Mouse (Mus musculus) kidney, embryonic 15.5 days (tissue): Measurements from ENCODE around the gene Pde4b. TPM values are rescaled to one million over a fixed set of nuclear protein-coding genes. Genes with fewer than 3 reads are reported as not detected.

Source experiments
- ATAC-seq: fragments of 200-750 bp; cut with Nextera tagmentation; replicated peaks from 2 replicates; pipeline ENCODE4 v1.8.0; 2017; ENCODE audit warnings: moderate TSS enrichment; ENCODE audit not compliant: low FRiP score
- H3K27ac ChIP-seq: fragments of 300-500 bp; sonication (generic); 2 replicates; pipeline ENCODE4 v1.5.1; 2015; ENCODE audit warnings: mild to moderate bottlenecking, inconsistent platforms
- H3K27me3 ChIP-seq: fragments of 300-500 bp; sonication (generic); 2 replicates; pipeline ENCODE4 v1.6.1; 2015; ENCODE audit warnings: inconsistent platforms
- H3K36me3 ChIP-seq: fragments of 300-500 bp; sonication (generic); 2 replicates; pipeline ENCODE4 v1.6.1; 2015; ENCODE audit warnings: inconsistent platforms
- H3K4me1 ChIP-seq: fragments of 300-500 bp; sonication (generic); 2 replicates; pipeline ENCODE4 v1.6.1; 2015; ENCODE audit warnings: inconsistent platforms
- H3K4me2 ChIP-seq: fragments of 300-500 bp; sonication (generic); 2 replicates; pipeline ENCODE4 v1.6.1; 2015; ENCODE audit warnings: moderate library complexity, mild to moderate bottlenecking, inconsistent platforms
- H3K4me3 ChIP-seq: fragments of 300-500 bp; sonication (generic); replicated peaks from 2 replicates; pipeline ENCODE4 v1.5.1; 2015; ENCODE audit warnings: mild to moderate bottlenecking, inconsistent platforms
- H3K9ac ChIP-seq: fragments of 300-500 bp; sonication (generic); 2 replicates; pipeline ENCODE4 v1.6.1; 2015; ENCODE audit warnings: mild to moderate bottlenecking, inconsistent platforms
- H3K9me3 ChIP-seq: fragments of 300-500 bp; sonication (generic); replicated peaks from 2 replicates; pipeline ENCODE4 v1.6.1; 2016; ENCODE audit warnings: inconsistent platforms
- WGBS: fragments of 180-500 bp; shearing (Covaris S2); methylation state at CpG from one replicate; pipeline ENCODE4 v1.1.7; 2015; ENCODE audit warnings: mixed read lengths; 5-methylcytosine and 5-hydroxymethylcytosine counted together
- polyA plus RNA-seq: library from polyadenylated mRNA; unstranded; fragments of >200 nt; fragmentation: Nextera tagmentation; extraction: Ambion mirVana; gene quantifications from 2 replicates; pipeline ENCODE4 v1.2.1, GENCODE M21; 2015

Pde4b gene
- polyA plus RNA-seq, 1 experiment from 2014 or later, result 13.6 TPM

GRCm38 (mm10) chr4:102197707-102198106 lies 110.4 kb downstream of the Pde4b start:
- WGBS, result 93% methylated on average over 5 of the region's 5 CpGs
- H3K9ac ChIP-seq, result no peak overlapping the region

GRCm38 (mm10) chr4:102209773-102210172 lies 122.4 kb downstream of the Pde4b start:
- H3K9ac ChIP-seq, result no peak overlapping the region
- H3K4me3 ChIP-seq, result no peak overlapping the region
- no peak overlapping the region for H3K4me2 ChIP-seq
- no peaks in the 10 kb centered on the region for H3K9me3 ChIP-seq
- H3K36me3 ChIP-seq, result no peaks in the 10 kb centered on the region
- no peak for ATAC-seq
- H3K4me1 ChIP-seq, result no peaks in the 10 kb centered on the region
- no peak overlapping the region for H3K27ac ChIP-seq
- no peaks in the 10 kb centered on the region for H3K27me3 ChIP-seq
- whole genome bisulfite sequencing, result 73% methylated on average over 2 of the region's 2 CpGs

More at GRCm38 (mm10) chr4:102197707-102198106, 110.4 kb downstream of the Pde4b start:
- no peaks in the 10 kb centered on the region for H3K4me1 ChIP-seq
- H3K4me3 ChIP-seq, result no peak overlapping the region
- no peak for ATAC-seq
- no peak overlapping the region for H3K4me2 ChIP-seq
- no peak overlapping the region for H3K27ac ChIP-seq
- H3K9me3 ChIP-seq, result no peaks in the 10 kb centered on the region
- H3K36me3 ChIP-seq, result no peaks in the 10 kb centered on the region
- no peaks in the 10 kb centered on the region for H3K27me3 ChIP-seq

GRCm38 (mm10) chr4:102226700-102227099 lies 139.4 kb downstream of the Pde4b start:
- H3K9ac ChIP-seq, result no peak overlapping the region
- H3K4me3 ChIP-seq, result no peak overlapping the region
- H3K36me3 ChIP-seq, result no peaks in the 10 kb centered on the region
- no peak overlapping the region for H3K27ac ChIP-seq
- no peaks in the 10 kb centered on the region for H3K4me1 ChIP-seq
- ATAC-seq, result no peak
- H3K27me3 ChIP-seq, result no peaks in the 10 kb centered on the region
- H3K4me2 ChIP-seq, result no peak overlapping the region
- no peaks in the 10 kb centered on the region for H3K9me3 ChIP-seq

GRCm38 (mm10) chr4:102228953-102229586 lies 141.7 kb downstream of the Pde4b start:
- WGBS, result 56% methylated on average over 7 of the region's 7 CpGs
- no peak overlapping the region for H3K4me2 ChIP-seq
- no peaks in the 10 kb centered on the region for H3K4me1 ChIP-seq
- H3K9me3 ChIP-seq, result no peaks in the 10 kb centered on the region
- no peak for ATAC-seq
- H3K36me3 ChIP-seq, result no peaks in the 10 kb centered on the region
- H3K27me3 ChIP-seq, result no peaks in the 10 kb centered on the region
- H3K27ac ChIP-seq, result no peak overlapping the region
- no peak overlapping the region for H3K9ac ChIP-seq
- no peak overlapping the region for H3K4me3 ChIP-seq

GRCm38 (mm10) chr4:102230898-102231297 lies 143.6 kb downstream of the Pde4b start:
- Histone ChIP-seq H3K4me3 (no peak overlapping the region), H3K27ac (no peak overlapping the region), H3K4me1 (no peaks in the 10 kb centered on the region), H3K27me3 (no peaks in the 10 kb centered on the region), H3K36me3 (no peaks in the 10 kb centered on the region), H3K4me2 (no peak overlapping the region), H3K9me3 (no peaks in the 10 kb centered on the region), H3K9ac (no peak overlapping the region)
- WGBS, result 81% methylated on average over 1 of the region's 1 CpGs
- ATAC-seq, result no peak

GRCm38 (mm10) chr4:102233633-102234032 lies 146.3 kb downstream of the Pde4b start:
- Histone ChIP-seq H3K9me3 (no peaks in the 10 kb centered on the region), H3K4me1 (no peaks in the 10 kb centered on the region), H3K4me2 (no peak overlapping the region), H3K27me3 (no peaks in the 10 kb centered on the region), H3K36me3 (no peaks in the 10 kb centered on the region), H3K27ac (no peak overlapping the region), H3K4me3 (no peak overlapping the region), H3K9ac (no peak overlapping the region)
- ATAC-seq, result no peak
- 69% methylated on average over 1 of the region's 1 CpGs for WGBS

- Histone ChIP-seq H3K27me3 (no peaks in the 10 kb centered on the region), H3K9me3 (no peaks in the 10 kb centered on the region), H3K4me2 (no peak overlapping the region), H3K4me3 (no peak overlapping the region), H3K36me3 (no peaks in the 10 kb centered on the region), H3K9ac (no peak overlapping the region), H3K27ac (no peak overlapping the region), H3K4me1 (no peaks in the 10 kb centered on the region)
- WGBS, result 56% methylated on average over 2 of the region's 2 CpGs
- no peak for ATAC-seq
Observed at GRCm38 (mm10) chr4:102235151-102235550, 147.8 kb downstream of the Pde4b start.

- Histone ChIP-seq H3K4me3 (no peak overlapping the region), H3K9ac (no peak overlapping the region), H3K27me3 (no peaks in the 10 kb centered on the region), H3K9me3 (no peaks in the 10 kb centered on the region), H3K27ac (no peak overlapping the region), H3K4me2 (no peak overlapping the region), H3K4me1 (no peaks in the 10 kb centered on the region), H3K36me3 (no peaks in the 10 kb centered on the region)
- 69% methylated on average over 2 of the region's 2 CpGs for WGBS
- no peak for ATAC-seq
Observed at GRCm38 (mm10) chr4:102239102-102239501, 151.8 kb downstream of the Pde4b start.

- H3K36me3 ChIP-seq, result no peaks in the 10 kb centered on the region
- no peak overlapping the region for H3K4me2 ChIP-seq
- H3K9ac ChIP-seq, result no peak overlapping the region
- no peaks in the 10 kb centered on the region for H3K4me1 ChIP-seq
- no peaks in the 10 kb centered on the region for H3K9me3 ChIP-seq
- H3K4me3 ChIP-seq, result no peak overlapping the region
- no peaks in the 10 kb centered on the region for H3K27me3 ChIP-seq
- H3K27ac ChIP-seq, result no peak overlapping the region
- 66% methylated on average over 12 of the region's 12 CpGs for WGBS
- ATAC-seq, result no peak
Observed at GRCm38 (mm10) chr4:102239657-102240390, 152.5 kb downstream of the Pde4b start.

GRCm38 (mm10) chr4:102240754-102241427 lies 153.5 kb downstream of the Pde4b start:
- WGBS, result 61% methylated on average over 8 of the region's 8 CpGs
- Histone ChIP-seq H3K4me2 (no peak overlapping the region), H3K36me3 (no peaks in the 10 kb centered on the region), H3K9me3 (no peaks in the 10 kb centered on the region), H3K9ac (no peak overlapping the region), H3K4me1 (no peaks in the 10 kb centered on the region), H3K27me3 (no peaks in the 10 kb centered on the region), H3K4me3 (no peak overlapping the region), H3K27ac (no peak overlapping the region)
- no peak for ATAC-seq

- Histone ChIP-seq H3K4me2 (peak overlapping the region; percentile 54), H3K9me3 (no peaks in the 10 kb centered on the region), H3K9ac (no peak overlapping the region), H3K27ac (peak overlapping the region; percentile 22; the same call in 1 of the 2 replicates), H3K36me3 (no peaks in the 10 kb centered on the region), H3K4me1 (peaks cover 11% of the 10 kb centered on the region), H3K27me3 (no peaks in the 10 kb centered on the region), H3K4me3 (no peak overlapping the region)
- no peak; the same call in 1 of the 2 replicates for ATAC-seq
Observed at GRCm38 (mm10) chr4:102253994-102254393, 166.7 kb downstream of the Pde4b start.
